Mouse (Mus musculus) cerebellum, adult 11-12 months (tissue): ENCODE data around the gene 9330161L09Rik.
"Not testable (repeated sequence)": the region's sequence is repeated elsewhere in the genome, so short reads cannot be mapped to it uniquely, and the experiment has no call there.

ENCODE experiments used
- DNase-seq: peaks from one replicate; pipeline ENCODE4 v3.0.0; 2022

Gene 9330161L09Rik

GRCm38 (mm10) chr12:103407720-103408119, at the start of gene 9330161L09Rik:
Gene 9330161L09Rik, minus strand, starts transcription at chr12:103407820.
- DNase-seq, result no peak

- DNase-seq, result no peak
Observed at GRCm38 (mm10) chr12:103457140-103457539, 49.5 kb upstream of the 9330161L09Rik start, which contains the start of gene Ifi27l2b. Gene Ifi27l2b, minus strand, starts transcription at chr12:103457223.

- DNase-seq, result not testable (repeated sequence)
Observed at GRCm38 (mm10) chr12:103456727-103457126, 49.1 kb upstream of the 9330161L09Rik start.

GRCm38 (mm10) chr12:103453361-103453760, 45.7 kb upstream of the 9330161L09Rik start:
- no peak for DNase-seq

- no peak for DNase-seq
Observed at GRCm38 (mm10) chr12:103445060-103445459, 37.4 kb upstream of the 9330161L09Rik start.

GRCm38 (mm10) chr12:103444261-103444660, 36.6 kb upstream of the 9330161L09Rik start:
- DNase-seq, result not testable (repeated sequence)

- DNase-seq, result no peak
Observed at GRCm38 (mm10) chr12:103443524-103443923, 35.9 kb upstream of the 9330161L09Rik start, which contains the start of gene Ifi27l2a. Gene Ifi27l2a, minus strand, starts transcription at chr12:103443680.

- DNase-seq, result no peak
Observed at GRCm38 (mm10) chr12:103437601-103438000, 30.0 kb upstream of the 9330161L09Rik start.

GRCm38 (mm10) chr12:103434861-103435260, 27.2 kb upstream of the 9330161L09Rik start:
- DNase-seq, result no peak

- DNase-seq, result no peak
Observed at GRCm38 (mm10) chr12:103433986-103434731, 26.5 kb upstream of the 9330161L09Rik start, which contains the start of gene Ifi27. Gene Ifi27, plus strand, starts transcription at chr12:103434211.

- no peak for DNase-seq
Observed at GRCm38 (mm10) chr12:103433430-103433829, 25.8 kb upstream of the 9330161L09Rik start.

- peak; percentile 63 for DNase-seq
Observed at GRCm38 (mm10) chr12:103426710-103427109, 19.1 kb upstream of the 9330161L09Rik start.

GRCm38 (mm10) chr12:103425729-103426470, 18.3 kb upstream of the 9330161L09Rik start, which contains the start of gene Ddx24:
Gene Ddx24, minus strand, starts transcription at chr12:103425830.
- peak; percentile 99 for DNase-seq

- DNase-seq, result peak; percentile 44
Observed at GRCm38 (mm10) chr12:103425016-103425728, 17.6 kb upstream of the 9330161L09Rik start.

GRCm38 (mm10) chr12:103408144-103408543, 524 bp upstream of the 9330161L09Rik start:
- DNase-seq, result peak; percentile 61

- no peak for DNase-seq
Observed at GRCm38 (mm10) chr12:103404131-103404530, 3.5 kb downstream of the 9330161L09Rik start.

- no peak for DNase-seq
Observed at GRCm38 (mm10) chr12:103396751-103397150, 10.9 kb downstream of the 9330161L09Rik start.

- no peak for DNase-seq
Observed at GRCm38 (mm10) chr12:103395486-103396275, 11.9 kb downstream of the 9330161L09Rik start.

GRCm38 (mm10) chr12:103393528-103393927, 14.1 kb downstream of the 9330161L09Rik start:
- DNase-seq, result no peak

- DNase-seq, result no peak
Observed at GRCm38 (mm10) chr12:103391098-103391497, 16.5 kb downstream of the 9330161L09Rik start.

- DNase-seq, result peak; percentile 53
Observed at GRCm38 (mm10) chr12:103389982-103390381, 17.6 kb downstream of the 9330161L09Rik start.

- DNase-seq, result no peak
Observed at GRCm38 (mm10) chr12:103389348-103389727, 18.3 kb downstream of the 9330161L09Rik start.
